Mouse (Mus musculus) heart, postnatal 25 days (tissue): ENCODE results near the gene Ttc6. TPM values are rescaled to one million over a fixed set of nuclear protein-coding genes. Genes with fewer than 3 reads are reported as not detected.

Experiments used
- DNase-seq: peaks from one replicate; pipeline ENCODE4 v3.0.0; 2022; ENCODE audit warnings: low spot score
- intact Hi-C: fragments of 180-260 bp; cut with DNase I; formaldehyde crosslinking; loops from one replicate; pipeline ENCODE4 v1.15.1; 2025
- total RNA-seq, 2 experiments: library from RNA; stranded (reverse); gene quantifications; 2 replicates each; pipeline ENCODE4 v1.2.3; 2021

Ttc6 gene
- total RNA-seq, 2 experiments from 2014 or later, result 0.08 TPM; not detected in 1

DNA sequence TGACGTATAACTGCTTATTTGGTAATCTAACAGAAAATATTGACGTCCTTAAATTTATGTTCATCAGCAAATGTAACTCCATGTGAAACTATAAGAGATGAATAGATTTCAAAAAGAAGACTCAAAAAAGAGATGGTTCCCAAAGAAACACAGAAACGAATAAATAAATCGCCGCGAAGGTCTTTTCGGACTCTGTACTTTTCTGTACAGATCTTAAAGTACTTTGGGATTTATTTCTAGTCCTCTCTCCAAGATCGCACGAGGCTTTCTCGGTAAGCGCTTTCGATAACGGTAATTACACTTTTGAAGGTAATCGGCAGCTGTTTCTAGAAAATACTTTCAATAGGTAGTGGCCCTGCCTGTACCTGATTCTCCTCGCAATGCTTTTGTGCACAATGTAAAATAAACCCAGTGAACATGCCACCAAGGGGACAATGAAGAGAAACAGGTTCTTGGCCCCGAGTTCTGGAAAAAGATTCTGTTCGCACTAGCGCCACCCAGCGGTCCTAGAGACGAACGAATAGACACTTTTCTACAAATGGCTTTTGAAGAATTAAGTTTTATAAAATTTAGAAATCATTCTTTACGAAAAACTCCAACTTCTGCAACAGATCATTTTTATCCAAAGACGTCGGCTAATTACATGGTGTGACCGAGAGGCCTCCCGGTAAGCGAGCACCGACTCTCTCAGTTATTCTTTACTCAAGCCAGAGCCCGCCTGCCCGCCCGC lies 19.1 kb upstream of the Ttc6 start:
- DNase-seq, result no peak
- intact Hi-C loops, result loop anchor here (5.0 to 10.0 kb wide), 3 partner anchors 260 to 1020 kb away; partner anchors contain the start of gene Pax9

DNA sequence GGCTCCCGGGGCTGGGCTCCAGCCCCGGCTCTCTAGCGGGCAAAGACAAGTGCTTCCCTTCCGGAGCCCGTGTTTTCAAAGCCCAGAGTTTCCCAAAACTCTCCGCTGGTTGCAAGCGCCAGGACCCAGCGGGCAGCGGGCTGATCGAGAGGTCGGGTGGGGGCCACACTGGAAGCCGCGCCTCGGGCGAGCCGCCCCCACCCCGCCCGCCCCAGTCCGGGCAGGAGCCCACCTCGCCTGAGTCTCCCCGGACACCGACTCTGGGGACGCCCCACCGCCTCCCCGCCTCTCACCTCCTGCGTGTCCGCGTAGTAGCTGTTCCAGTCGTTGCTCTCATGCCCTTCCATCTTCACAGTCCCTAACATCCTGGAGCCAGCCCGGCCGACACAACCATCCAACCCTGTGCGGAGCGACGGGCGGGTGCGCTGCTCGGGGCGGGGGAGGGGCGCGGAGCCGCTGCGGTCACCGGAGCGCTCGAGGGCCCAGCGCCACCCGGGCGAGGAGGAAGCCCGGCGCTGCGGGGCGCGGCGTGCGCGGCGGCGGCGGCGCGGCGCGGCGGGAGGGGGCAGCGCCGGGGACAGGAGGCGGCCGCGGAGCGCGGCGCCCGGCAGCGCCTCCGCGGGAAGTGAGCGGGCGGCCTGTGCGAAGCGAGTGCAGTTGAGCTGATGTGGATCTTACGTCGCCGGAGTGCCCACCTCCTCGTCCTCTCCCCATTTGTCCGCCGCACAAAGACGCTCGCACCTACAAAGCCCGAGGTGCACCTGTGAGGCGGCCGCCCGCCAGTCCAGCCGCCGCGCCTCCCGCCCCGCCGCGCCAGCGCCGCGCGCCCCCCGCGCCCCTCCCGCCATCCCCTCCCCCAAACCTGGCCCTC lies 18.3 kb upstream of the Ttc6 start:
- intact Hi-C loops, result loop anchor here (5.0 to 10.0 kb wide), 3 partner anchors 261 to 1021 kb away; partner anchors contain the start of gene Pax9
- no peak for DNase-seq

- no peak for DNase-seq
- intact Hi-C loops, result loop anchor here (5.0 to 10.0 kb wide), 3 partner anchors 262 to 1022 kb away; partner anchors contain the start of gene Pax9
Observed at GRCm38 (mm10) chr12:57546415-57547201, 17.3 kb upstream of the Ttc6 start, which contains the start of gene Foxa1. Gene Foxa1, minus strand, starts transcription at chr12:57546916.

DNA sequence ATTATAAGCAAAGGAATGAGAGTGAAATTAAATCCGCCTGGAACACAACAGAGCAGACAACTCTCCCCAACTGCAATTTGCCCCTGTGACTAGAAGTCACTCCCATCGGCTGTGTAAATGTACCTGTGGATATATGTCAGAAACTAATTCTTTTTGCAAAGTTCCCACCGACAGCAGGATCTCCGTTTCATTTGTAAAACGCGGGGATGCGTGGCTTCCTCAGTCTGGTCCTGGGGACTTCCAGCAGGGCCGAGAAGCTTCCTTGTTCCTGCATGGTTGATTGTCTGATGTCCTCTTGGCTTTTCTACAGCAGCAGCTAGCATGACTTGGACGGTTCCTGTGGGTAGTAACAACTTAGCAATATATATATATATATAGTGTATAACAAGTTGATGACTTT lies 16.0 kb upstream of the Ttc6 start:
- no peak for DNase-seq
- intact Hi-C loops, result loop anchor here (5.0 to 10.0 kb wide), 3 partner anchors 263 to 1023 kb away; partner anchors contain the start of gene Pax9

DNA sequence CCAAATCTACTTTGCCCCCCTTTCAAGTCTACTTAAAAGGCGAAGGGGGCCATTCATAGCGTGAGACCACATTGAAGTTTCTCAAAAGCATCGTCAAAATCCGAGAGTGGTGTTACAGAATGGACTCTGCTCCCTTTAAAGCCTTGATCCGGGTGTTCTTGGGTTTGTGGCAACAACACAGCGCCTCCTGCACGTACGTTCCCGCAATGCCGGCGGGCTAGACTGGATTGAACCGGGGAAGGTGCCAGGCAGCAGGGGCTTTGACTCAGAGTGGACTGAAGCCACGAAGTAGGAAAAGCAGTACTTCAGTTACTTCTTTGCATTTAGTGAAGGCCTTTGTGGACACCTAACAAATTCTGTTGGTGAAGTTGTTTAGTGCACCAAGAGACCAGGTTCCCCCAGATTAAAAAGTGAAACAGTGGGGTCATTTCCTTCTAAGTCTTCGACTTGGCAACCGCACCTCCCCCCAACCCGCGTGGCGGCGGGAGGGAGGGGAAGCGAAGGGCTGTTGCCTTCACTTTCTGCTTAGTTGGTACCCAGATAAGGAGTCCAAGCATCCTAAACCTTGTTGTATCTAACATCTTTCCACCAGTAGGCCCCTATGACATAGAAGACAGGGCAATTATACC lies 15.4 kb upstream of the Ttc6 start:
- intact Hi-C loops, result loop anchor here (5.0 to 10.0 kb wide), 3 partner anchors 264 to 1024 kb away; partner anchors contain the start of gene Pax9

GRCm38 (mm10) chr12:57548981-57549666 lies 14.8 kb upstream of the Ttc6 start:
- intact Hi-C loops, result loop anchor here (5.0 to 10.0 kb wide), 3 partner anchors 264 to 1024 kb away; partner anchors contain the start of gene Pax9
- no peak for DNase-seq

More for the DNA sequence above, 15.4 kb upstream of the Ttc6 start:
- DNase-seq, result no peak

DNA sequence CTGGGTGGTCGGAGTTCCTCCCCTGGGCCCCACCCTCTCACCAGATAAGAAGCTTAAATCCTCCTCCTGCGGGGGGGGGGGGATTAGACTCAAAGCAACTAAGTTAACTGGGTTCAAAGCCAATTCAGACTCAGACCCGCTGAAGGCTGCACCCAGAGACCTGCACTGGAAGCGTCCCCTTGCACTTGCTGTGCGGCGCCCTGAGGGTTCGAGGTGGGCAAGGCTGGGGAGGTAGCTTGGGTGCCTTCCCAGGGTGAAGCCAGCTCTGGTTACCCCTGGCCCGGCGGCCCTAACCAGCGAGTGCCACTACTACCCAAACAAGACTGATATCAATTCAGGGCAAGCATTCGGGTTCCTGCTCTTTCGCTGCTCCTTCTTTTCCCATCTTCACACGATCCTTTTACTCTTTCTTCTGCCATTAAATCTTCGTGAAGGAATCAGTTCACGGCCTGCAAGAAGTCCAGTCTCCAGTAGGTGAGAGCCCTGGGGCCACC lies 14.2 kb upstream of the Ttc6 start:
- no peak for DNase-seq
- intact Hi-C loops, result loop anchor here (5.0 to 10.0 kb wide), 3 partner anchors 265 to 1025 kb away; partner anchors contain the start of gene Pax9

DNA sequence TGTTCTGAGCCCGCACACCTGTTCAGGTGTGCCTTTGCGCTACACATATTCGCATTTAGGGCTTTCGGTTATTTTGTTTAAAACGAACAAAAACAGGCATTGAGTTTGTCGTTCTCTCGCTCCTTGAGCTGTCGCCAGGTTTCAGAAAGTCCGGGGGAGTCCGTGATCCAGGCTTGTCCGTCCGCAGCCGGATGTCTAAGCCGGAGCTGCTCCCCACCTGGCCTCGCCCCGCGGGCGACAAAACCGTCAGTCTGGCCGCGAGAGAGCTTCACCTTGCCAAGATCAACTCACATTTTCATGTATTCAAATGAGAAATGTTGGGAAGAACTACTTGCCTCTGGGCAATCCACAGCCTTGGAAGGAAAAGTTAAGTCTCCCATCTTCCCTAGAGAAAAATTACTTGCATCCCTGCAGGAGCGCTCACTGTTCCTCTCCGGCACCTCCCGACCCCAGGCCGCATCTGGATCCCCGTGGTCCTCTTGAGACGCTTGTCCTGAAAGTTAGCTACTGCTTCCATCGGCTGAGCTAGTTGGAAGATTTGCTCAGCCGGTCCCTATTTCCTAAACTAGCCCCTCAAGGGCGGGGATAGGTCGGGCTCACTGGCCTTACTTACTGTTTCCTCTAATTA lies 13.6 kb upstream of the Ttc6 start:
- DNase-seq, result no peak
- intact Hi-C loops, result no loop called here

DNA sequence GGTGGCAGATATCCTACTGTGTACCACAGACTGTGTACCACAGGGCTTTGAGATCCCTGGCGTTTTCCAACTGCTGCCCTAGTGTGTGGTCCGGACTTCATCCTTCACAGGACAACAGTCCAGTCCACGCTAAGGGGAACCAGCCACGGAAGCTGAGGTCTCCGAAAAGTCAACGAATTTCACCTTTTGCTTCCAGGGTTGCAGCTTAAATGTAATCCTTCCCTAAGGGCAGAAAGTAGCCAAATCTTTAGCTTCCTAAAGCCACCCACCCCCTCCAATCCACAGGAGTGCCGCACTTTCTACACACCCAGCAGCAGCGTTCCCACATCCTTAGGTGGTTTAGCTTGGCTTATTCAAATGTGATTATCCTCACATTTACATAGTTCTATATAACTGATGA lies 13.0 kb upstream of the Ttc6 start:
- intact Hi-C loops, result no loop called here
- no peak for DNase-seq

DNA sequence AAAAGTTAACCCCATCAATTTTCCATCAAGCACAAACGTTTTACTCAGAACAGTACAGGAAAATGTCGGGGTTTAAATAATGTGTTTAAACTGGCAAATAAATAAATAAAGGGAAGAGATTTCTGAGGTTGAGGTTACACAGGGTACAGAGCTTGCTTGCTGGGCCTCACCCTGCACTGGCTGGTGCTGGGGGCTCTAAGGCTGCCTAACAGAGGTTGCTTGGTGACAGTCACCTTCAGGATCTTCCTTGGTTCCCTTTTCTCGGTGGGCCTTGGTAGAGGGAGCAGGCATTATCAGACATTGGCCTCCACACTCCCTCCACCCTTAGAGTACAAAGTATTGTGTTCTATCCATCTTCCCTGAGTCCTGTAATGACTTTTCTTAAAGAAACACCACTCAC lies 11.6 kb upstream of the Ttc6 start:
- DNase-seq, result no peak
- intact Hi-C loops, result no loop called here

DNA sequence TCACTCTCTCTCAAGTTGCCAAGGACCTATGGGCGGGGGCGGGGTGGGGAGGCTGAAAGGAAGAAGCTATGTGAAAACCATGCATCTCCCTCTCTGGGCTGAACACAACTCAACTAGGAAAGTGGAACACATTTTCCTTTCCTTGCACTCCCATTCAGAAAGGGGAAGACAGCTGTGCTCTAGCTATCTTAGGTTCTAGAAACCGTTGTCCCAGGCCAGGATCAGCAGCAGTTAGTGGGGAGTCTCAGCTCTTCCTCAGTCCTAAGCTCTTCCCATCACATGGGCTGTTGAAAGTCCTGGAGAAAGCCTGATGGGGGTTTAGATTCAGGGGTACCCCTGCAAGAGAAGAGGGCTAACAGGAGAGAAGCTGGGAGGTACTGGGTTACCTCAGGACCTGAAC lies 9.8 kb upstream of the Ttc6 start:
- no peak for DNase-seq
- intact Hi-C loops, result no loop called here

DNA sequence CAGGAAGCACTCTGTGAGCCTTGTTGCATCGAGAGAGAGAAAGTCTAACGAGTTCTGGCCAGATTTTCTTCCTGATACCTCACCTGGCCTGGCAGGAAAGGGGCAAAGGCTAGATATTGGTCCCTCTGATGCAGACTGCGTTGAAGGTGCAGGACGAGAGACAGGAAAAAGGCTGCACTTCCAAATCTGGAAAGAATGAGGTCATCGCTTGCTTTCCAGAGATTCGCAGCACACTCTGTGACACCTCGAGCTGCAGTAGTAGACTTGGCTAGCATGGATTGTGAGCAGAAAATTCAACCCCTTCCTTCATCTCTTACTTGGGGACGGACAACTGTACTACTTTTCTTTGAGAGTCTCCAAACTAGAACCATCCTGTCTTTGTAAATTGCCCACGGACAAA lies 7.9 kb downstream of the Ttc6 start:
- DNase-seq, result no peak
- intact Hi-C loops, result no loop called here

DNA sequence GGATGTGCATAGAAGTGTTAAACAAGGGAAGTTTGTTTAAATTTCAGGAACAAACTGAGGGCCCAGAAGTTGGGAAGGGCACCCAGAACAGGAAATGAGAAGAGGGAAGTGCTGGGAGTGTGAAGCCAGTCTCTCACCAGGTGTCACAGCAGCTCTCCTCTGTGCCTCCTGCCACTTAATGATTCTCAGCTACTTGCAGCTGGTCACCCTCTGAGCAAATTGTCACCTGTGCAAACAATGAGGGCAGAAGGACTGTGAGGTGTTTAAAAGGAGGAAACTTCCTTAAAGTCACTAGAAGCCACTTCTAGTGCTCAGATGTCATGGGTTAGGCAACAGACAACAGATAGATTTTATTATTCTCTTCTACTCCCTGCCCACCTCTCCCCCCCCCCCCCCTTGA lies 8.5 kb downstream of the Ttc6 start:
- intact Hi-C loops, result no loop called here

GRCm38 (mm10) chr12:57575931-57576628 lies 12.2 kb downstream of the Ttc6 start:
- intact Hi-C loops, result no loop called here
- no peak for DNase-seq

More for the DNA sequence above, 8.5 kb downstream of the Ttc6 start:
- no peak for DNase-seq

- no peak for DNase-seq
- intact Hi-C loops, result no loop called here
Observed at GRCm38 (mm10) chr12:57607624-57608023, 43.7 kb downstream of the Ttc6 start.

DNA sequence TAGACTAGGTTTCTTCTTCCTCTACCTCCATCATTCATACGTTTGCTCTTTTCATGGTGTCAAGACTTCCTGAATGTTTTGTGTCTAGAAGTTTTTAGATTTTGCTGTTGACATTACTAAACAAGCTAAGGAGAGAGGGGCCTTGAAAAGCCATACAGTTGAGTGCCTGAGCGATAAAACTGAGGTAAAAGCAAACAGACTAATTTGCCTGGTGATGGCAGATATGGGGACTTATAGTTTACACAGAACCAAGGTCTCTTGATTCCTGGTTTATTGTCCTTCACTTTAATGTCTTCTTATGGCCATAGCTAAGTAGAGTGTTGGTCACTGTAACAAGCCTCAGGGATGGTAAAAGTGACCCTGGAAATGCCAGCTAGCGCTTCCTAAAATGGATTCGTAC lies 51.2 kb downstream of the Ttc6 start:
- intact Hi-C loops, result no loop called here
- no peak for DNase-seq

GRCm38 (mm10) chr12:57622030-57622429 lies 58.1 kb downstream of the Ttc6 start:
- intact Hi-C loops, result no loop called here
- DNase-seq, result no peak

DNA sequence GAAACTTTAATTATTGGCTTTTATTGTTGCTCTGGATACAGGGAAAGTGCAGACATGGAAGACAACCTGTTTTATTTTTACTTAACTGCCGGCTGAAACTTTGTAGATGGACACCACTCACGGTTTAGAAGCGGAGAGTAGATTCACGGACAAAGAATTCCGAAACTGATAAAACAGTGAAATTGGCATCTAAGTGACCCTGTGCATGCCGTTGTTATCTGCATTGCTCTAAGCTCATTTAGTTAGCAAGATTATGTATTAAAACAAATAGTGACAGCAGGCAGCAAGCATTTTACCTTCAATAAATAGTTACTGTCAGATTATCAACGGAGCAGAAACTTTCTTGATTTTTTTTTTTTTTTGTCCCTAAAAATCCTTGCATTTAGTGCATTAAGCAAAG lies 59.4 kb downstream of the Ttc6 start:
- DNase-seq, result no peak
- intact Hi-C loops, result no loop called here
